Mouse (Mus musculus) liver, embryonic 15.5 days (tissue): ENCODE measurements around the gene Eaf2. TPM values are rescaled to one million over a fixed set of nuclear protein-coding genes. Genes with fewer than 3 reads are reported as not detected.
A peak's percentile ranks its signal among the peaks of the same experiment; 100 is the strongest.
"Not testable (repeated sequence)": the region's sequence is repeated elsewhere in the genome, so short reads cannot be mapped to it uniquely, and the experiment has no call there.

Experiments used
- ATAC-seq: fragments of 200-750 bp; cut with Nextera tagmentation; 2 replicates; pipeline ENCODE4 v1.8.0; 2017; ENCODE audit warnings: moderate number of reproducible peaks, mild to moderate bottlenecking, moderate library complexity; ENCODE audit not compliant: insufficient read depth
- H3K27ac ChIP-seq: fragments of 300-500 bp; sonication (generic); replicated peaks from 2 replicates; pipeline ENCODE4 v1.5.1; 2015; ENCODE audit warnings: mild to moderate bottlenecking, inconsistent platforms
- H3K27me3 ChIP-seq: fragments of 300-500 bp; sonication (generic); 2 replicates; pipeline ENCODE4 v1.6.1; 2015; ENCODE audit warnings: mild to moderate bottlenecking, inconsistent platforms
- H3K36me3 ChIP-seq: fragments of 300-500 bp; sonication (generic); replicated peaks from 2 replicates; pipeline ENCODE4 v1.6.1; 2015; ENCODE audit warnings: moderate library complexity, mild to moderate bottlenecking, inconsistent platforms
- H3K4me1 ChIP-seq: fragments of 300-500 bp; sonication (generic); replicated peaks from 2 replicates; pipeline ENCODE4 v1.6.1; 2015; ENCODE audit warnings: inconsistent platforms
- H3K4me2 ChIP-seq: fragments of 300-500 bp; sonication (generic); 2 replicates; pipeline ENCODE4 v1.6.1; 2015; ENCODE audit warnings: moderate library complexity, mild to moderate bottlenecking, inconsistent platforms
- H3K4me3 ChIP-seq: fragments of 300-500 bp; sonication (generic); replicated peaks from 2 replicates; pipeline ENCODE4 v1.5.1; 2015; ENCODE audit warnings: mild to moderate bottlenecking, inconsistent platforms
- H3K9ac ChIP-seq: fragments of 300-500 bp; sonication (generic); 2 replicates; pipeline ENCODE4 v1.6.1; 2015; ENCODE audit warnings: moderate library complexity, mild to moderate bottlenecking, inconsistent platforms
- H3K9me3 ChIP-seq: fragments of 300-500 bp; sonication (generic); replicated peaks from 2 replicates; pipeline ENCODE4 v1.6.1; 2016; ENCODE audit warnings: inconsistent platforms
- WGBS: fragments of 180-500 bp; shearing (Covaris S2); methylation state at CpG from one replicate; pipeline ENCODE4 v1.1.7; 2015; ENCODE audit warnings: mixed read lengths; ENCODE audit not compliant: insufficient replicate concordance; 5-methylcytosine and 5-hydroxymethylcytosine counted together
- polyA plus RNA-seq: library from polyadenylated mRNA; unstranded; fragments of >200 nt; fragmentation: Nextera tagmentation; extraction: Ambion mirVana; gene quantifications from 2 replicates; pipeline ENCODE4 v1.2.1, GENCODE M21; 2015

The Eaf2 gene
- polyA plus RNA-seq, 1 experiment from 2014 or later = 0.21 TPM

DNA sequence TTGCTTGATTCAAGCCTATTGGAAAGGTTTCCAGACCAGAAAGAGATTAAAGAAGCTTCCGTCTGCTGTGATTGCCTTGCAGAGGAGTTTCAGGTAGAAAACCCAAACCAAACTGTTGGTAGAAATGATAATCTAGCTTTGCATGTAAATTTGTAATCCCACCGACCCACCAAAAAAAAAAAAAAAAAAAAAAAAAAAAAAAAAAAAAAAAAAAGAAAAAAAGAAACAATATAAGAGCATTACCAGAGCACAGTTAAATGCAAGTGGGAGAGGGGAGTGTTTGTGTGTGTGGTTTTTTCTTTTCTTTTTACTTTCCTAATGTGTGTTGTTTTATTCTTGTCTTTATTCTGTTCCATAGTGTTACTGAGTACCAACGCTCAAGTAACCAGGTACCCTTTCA is 23.6 kb downstream of the Eaf2 start:
- no peak overlapping the region for H3K27ac ChIP-seq
- no peak overlapping the region for H3K4me3 ChIP-seq
- H3K4me2 ChIP-seq = no peak overlapping the region
- no peak overlapping the region for H3K9ac ChIP-seq
- H3K27me3 ChIP-seq = no peaks in the 10 kb centered on the region
- no peak for ATAC-seq
- H3K4me1 ChIP-seq = no peaks in the 10 kb centered on the region
- 0 out of 2 replicates have a peak, but pooled peaks cover 6% of the 10 kb centered on the region for H3K36me3 ChIP-seq
- 69% methylated on average over 3 of the region's 3 CpGs for WGBS
- no peaks in the 10 kb centered on the region for H3K9me3 ChIP-seq

DNA sequence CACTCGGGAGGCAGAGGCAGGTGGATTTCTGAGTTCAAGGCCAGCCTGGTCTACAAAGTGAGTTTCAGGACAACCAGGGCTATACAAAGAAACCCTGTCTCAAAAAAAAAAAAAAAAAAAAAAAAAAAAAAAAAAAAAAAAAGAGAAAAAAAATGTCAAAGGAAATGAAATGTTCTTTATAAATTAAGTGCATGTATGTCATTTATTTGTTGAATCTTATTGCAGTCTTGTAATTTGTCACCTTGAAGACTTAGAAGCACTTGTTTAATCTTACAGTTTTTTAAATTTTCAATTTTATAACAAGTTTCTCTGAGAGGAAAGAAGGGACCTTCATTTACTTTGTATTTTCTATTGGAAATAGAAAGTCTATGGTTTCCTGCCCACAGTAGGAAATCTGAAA is 27.9 kb downstream of the Eaf2 start:
- H3K4me3 ChIP-seq, H3K36me3 ChIP-seq, ATAC-seq: not testable (repeated sequence)

GRCm38 (mm10) chr16:36828820-36829219 is 46.0 kb downstream of the Eaf2 start:
- Histone ChIP-seq H3K27ac (no peak overlapping the region), H3K9me3 (no peaks in the 10 kb centered on the region), H3K4me2 (peak overlapping the region; percentile 93), H3K27me3 (peaks cover 12% of the 10 kb centered on the region; the same call in 1 of the 2 replicates), H3K9ac (peak overlapping the region; percentile 85), H3K4me3 (peak overlapping the region; percentile 93), H3K36me3 (no peaks in the 10 kb centered on the region), H3K4me1 (peaks cover 15% of the 10 kb centered on the region)
- 13% methylated on average over 11 of the region's 11 CpGs for WGBS
- no peak for ATAC-seq

More for the DNA sequence above, 27.9 kb downstream of the Eaf2 start:
- H3K9me3 ChIP-seq, H3K4me1 ChIP-seq, H3K27ac ChIP-seq, H3K9ac ChIP-seq, H3K4me2 ChIP-seq, H3K27me3 ChIP-seq: not testable (repeated sequence)
- WGBS = 83% methylated on average over 1 of the region's 1 CpGs

GRCm38 (mm10) chr16:36828054-36828786 is 46.6 kb downstream of the Eaf2 start, which contains the start of gene Iqcb1:
Iqcb1 (plus strand) TSS chr16:36828385.
- Histone ChIP-seq H3K4me1 (peaks cover 15% of the 10 kb centered on the region), H3K9ac (peak within 1 kb of the TSS; percentile 85), H3K36me3 (no peaks in the 10 kb centered on the region), H3K27me3 (peaks cover 12% of the 10 kb centered on the region; the same call in 1 of the 2 replicates), H3K27ac (peak within 1 kb of the TSS; percentile 51; the same call in 1 of the 2 replicates), H3K9me3 (no peaks in the 10 kb centered on the region), H3K4me3 (peak within 1 kb of the TSS; percentile 93), H3K4me2 (peak within 1 kb of the TSS; percentile 93)
- ATAC-seq = peak; percentile 99
- WGBS = under 1% methylated on average over 64 of the region's 64 CpGs

GRCm38 (mm10) chr16:36827611-36828053 is 47.2 kb downstream of the Eaf2 start:
- H3K36me3 ChIP-seq = no peaks in the 10 kb centered on the region
- H3K4me1 ChIP-seq = peaks cover 15% of the 10 kb centered on the region
- peaks cover 12% of the 10 kb centered on the region; the same call in 1 of the 2 replicates for H3K27me3 ChIP-seq
- H3K4me3 ChIP-seq = peak overlapping the region; percentile 93
- H3K9me3 ChIP-seq = no peaks in the 10 kb centered on the region
- peak overlapping the region; percentile 93 for H3K4me2 ChIP-seq
- H3K9ac ChIP-seq = peak overlapping the region; percentile 85
- no peak overlapping the region for H3K27ac ChIP-seq
- WGBS = 4% methylated on average over 11 of the region's 11 CpGs
- peak; percentile 62 for ATAC-seq

DNA sequence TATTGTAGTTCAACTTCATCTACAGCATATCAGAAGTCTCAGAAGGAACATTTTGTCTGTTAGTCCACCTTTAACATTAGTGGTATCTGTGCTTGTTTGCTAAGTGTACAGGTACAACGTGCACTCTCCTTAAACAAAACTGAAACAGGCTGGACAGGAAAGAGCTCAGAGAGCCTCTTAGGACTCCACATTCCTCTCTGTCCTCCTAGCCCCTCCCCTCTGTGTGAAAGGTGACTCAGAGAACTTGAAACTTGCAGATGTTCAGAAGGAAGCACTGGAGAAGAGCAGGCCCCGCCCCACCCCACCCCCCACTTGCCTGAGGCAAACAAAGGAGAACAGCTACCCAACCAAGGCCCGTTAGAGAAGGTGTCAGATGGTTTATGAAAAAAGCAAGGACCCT is 53.3 kb downstream of the Eaf2 start:
- 0 out of 2 replicates have a peak overlapping the region, but pooled peaks have one; percentile 0 for H3K4me2 ChIP-seq
- no peak overlapping the region for H3K27ac ChIP-seq

DNA sequence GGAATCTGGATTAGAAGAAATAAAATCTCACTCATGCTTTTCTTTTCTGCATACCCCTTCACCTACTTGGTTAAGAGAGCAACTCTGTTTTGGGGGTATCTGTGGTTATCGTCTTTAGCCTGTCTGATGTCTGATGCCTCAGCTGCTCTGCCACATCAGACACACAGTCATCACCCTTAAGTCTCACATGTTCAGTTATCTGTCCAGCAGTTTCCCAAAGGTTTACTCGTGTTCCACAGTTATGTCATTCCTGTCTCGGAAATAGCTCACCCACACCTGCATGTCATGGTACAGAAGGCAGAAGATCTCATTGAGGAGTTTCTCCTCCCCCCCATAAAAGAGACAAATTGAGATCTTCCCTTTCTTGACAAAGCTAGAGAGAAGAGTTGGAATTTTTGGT is 54.1 kb downstream of the Eaf2 start:
- 61% methylated on average over 3 of the region's 3 CpGs for WGBS
- Histone ChIP-seq H3K4me3 (no peak overlapping the region), H3K9ac (no peak overlapping the region), H3K36me3 (no peaks in the 10 kb centered on the region), H3K4me1 (peaks cover 6% of the 10 kb centered on the region; the same call in 1 of the 2 replicates), H3K27me3 (0 out of 2 replicates have a peak, but pooled peaks cover under 1% of the 10 kb centered on the region), H3K4me2 (no peak overlapping the region), H3K27ac (no peak overlapping the region), H3K9me3 (no peaks in the 10 kb centered on the region)
- ATAC-seq = no peak

More for the DNA sequence above, 53.3 kb downstream of the Eaf2 start:
- WGBS = 11% methylated on average over 3 of the region's 3 CpGs
- H3K9me3 ChIP-seq = no peaks in the 10 kb centered on the region
- H3K27me3 ChIP-seq = 0 out of 2 replicates have a peak, but pooled peaks cover 7% of the 10 kb centered on the region
- no peak; the same call in 1 of the 2 replicates for ATAC-seq
- H3K36me3 ChIP-seq = no peaks in the 10 kb centered on the region
- H3K4me3 ChIP-seq = no peak overlapping the region
- no peak overlapping the region for H3K9ac ChIP-seq
- H3K4me1 ChIP-seq = peaks cover 6% of the 10 kb centered on the region; the same call in 1 of the 2 replicates

DNA sequence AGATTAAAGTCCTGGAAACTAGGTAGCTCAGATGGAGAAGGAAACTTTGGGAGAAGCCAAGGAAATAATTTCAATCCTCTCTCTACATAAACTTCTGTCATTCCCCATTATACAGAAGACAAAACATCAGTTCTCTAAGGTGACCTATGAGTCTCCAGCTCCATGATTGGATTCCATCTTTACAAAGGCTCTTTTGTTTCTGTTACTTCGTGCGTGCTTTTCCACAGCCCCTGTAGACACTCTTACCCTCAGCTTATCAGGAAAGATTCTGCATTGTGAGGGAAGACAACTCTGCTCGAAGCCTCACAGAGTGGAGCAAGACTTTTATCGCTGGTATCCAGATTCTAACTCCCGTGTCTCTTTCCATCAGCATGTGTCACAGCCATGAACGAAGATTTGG is 54.8 kb downstream of the Eaf2 start:
- H3K27ac ChIP-seq = no peak overlapping the region
- 61% methylated on average over 6 of the region's 6 CpGs for WGBS
- ATAC-seq = no peak

DNA sequence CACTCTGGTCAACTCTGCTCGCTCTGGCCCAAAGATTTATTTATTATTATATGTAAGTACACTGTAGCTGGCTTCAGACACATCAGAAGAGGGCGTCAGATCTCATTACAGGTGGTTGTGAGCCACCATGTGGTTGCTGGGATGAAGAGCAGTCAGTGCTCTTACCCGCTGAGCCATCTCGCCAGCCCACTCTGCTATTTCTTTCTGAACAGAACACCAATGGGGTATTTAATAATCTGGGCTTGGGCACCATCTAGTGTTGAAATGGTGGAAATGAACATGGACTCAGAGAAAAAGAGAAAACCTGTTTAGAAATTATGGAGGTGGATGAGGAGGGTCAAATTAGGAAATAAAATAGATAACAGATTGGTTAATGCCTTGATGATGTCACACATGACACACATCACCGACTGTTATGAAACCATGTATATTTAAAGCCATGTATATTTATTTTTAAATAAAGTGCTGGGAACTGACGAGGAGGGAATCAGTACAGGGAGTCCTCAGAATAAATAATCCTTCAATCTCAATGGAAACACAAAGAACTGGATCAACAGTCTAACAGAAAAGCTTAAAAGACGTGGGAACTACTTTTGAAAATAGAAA is 57.4 kb downstream of the Eaf2 start:
- Histone ChIP-seq H3K4me3 (no peak overlapping the region), H3K4me1 (peaks cover 6% of the 10 kb centered on the region; the same call in 1 of the 2 replicates), H3K36me3 (no peaks in the 10 kb centered on the region), H3K27me3 (no peaks in the 10 kb centered on the region), H3K9me3 (no peaks in the 10 kb centered on the region), H3K4me2 (no peak overlapping the region), H3K27ac (no peak overlapping the region), H3K9ac (no peak overlapping the region)
- ATAC-seq = peak; percentile 42; the same call in 1 of the 2 replicates
- WGBS = 18% methylated on average over 7 of the region's 7 CpGs

More for the DNA sequence above, 54.8 kb downstream of the Eaf2 start:
- Histone ChIP-seq H3K27me3 (no peaks in the 10 kb centered on the region), H3K4me2 (no peak overlapping the region), H3K9me3 (no peaks in the 10 kb centered on the region), H3K4me1 (peaks cover 6% of the 10 kb centered on the region; the same call in 1 of the 2 replicates), H3K36me3 (no peaks in the 10 kb centered on the region), H3K9ac (no peak overlapping the region), H3K4me3 (no peak overlapping the region)

DNA sequence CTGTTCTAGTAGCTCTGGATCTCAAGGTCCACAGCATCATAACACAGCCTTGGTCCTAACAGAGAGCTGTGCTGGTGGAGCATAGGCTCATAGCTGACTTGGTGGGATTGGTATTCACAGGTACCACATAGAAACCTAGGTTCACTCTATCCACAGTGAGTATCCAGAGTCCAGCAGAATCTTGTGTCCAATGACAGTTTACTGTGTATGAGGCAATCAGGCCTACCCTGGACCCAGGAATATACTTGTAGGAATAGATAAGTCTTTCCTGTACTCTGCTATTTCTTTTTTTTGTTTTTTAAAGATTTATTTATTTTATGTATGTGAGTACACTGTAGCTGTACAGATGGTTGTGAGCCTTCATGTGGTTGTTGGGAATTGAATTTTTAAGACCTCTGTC is 57.9 kb downstream of the Eaf2 start:
- no peak for ATAC-seq
- no peaks in the 10 kb centered on the region for H3K36me3 ChIP-seq
- H3K27ac ChIP-seq = no peak overlapping the region
- no peak overlapping the region for H3K4me2 ChIP-seq
- H3K27me3 ChIP-seq = no peaks in the 10 kb centered on the region
- H3K4me3 ChIP-seq = no peak overlapping the region
- no peak overlapping the region for H3K9ac ChIP-seq
- peaks cover 5% of the 10 kb centered on the region; the same call in 1 of the 2 replicates for H3K4me1 ChIP-seq
- no peaks in the 10 kb centered on the region for H3K9me3 ChIP-seq

GRCm38 (mm10) chr16:36813680-36814079 is 61.1 kb downstream of the Eaf2 start:
- peak; percentile 73 for ATAC-seq
- H3K4me1 ChIP-seq = no peaks in the 10 kb centered on the region; the same call in 1 of the 2 replicates
- no peak overlapping the region for H3K4me3 ChIP-seq
- H3K9ac ChIP-seq = no peak overlapping the region
- H3K27me3 ChIP-seq = no peaks in the 10 kb centered on the region
- no peak overlapping the region for H3K4me2 ChIP-seq
- no peaks in the 10 kb centered on the region for H3K36me3 ChIP-seq
- no peaks in the 10 kb centered on the region for H3K9me3 ChIP-seq
- 38% methylated on average over 3 of the region's 3 CpGs for WGBS
- H3K27ac ChIP-seq = no peak overlapping the region
